Mouse (Mus musculus): ENCODE measurements around the gene Adam15.
A peak's percentile ranks its signal among the peaks of the same experiment; 100 is the strongest.

Adam15 gene

GRCm38 (mm10) chr3:89384331-89385076 lies 34.7 kb upstream of the Adam15 start:
- DNase-seq (ENCODE audit: low read depth, low spot score), result no peak

GRCm38 (mm10) chr3:89383651-89384255 lies 34.0 kb upstream of the Adam15 start:
- no peak for DNase-seq (ENCODE audit: low read depth, low spot score)

GRCm38 (mm10) chr3:89382950-89383349 lies 33.2 kb upstream of the Adam15 start:
- DNase-seq (ENCODE audit: low read depth, low spot score), result no peak

- DNase-seq (ENCODE audit: low read depth, low spot score), result no peak
Observed at GRCm38 (mm10) chr3:89382033-89382882, 32.5 kb upstream of the Adam15 start.

GRCm38 (mm10) chr3:89381233-89381632 lies 31.4 kb upstream of the Adam15 start:
- DNase-seq (ENCODE audit: low read depth, low spot score), result no peak

- no peak for DNase-seq (ENCODE audit: low read depth, low spot score)
Observed at GRCm38 (mm10) chr3:89380711-89381110, 30.9 kb upstream of the Adam15 start.

GRCm38 (mm10) chr3:89380291-89380690 lies 30.5 kb upstream of the Adam15 start:
- DNase-seq (ENCODE audit: low read depth, low spot score), result no peak

- DNase-seq (ENCODE audit: low read depth, low spot score), result no peak
Observed at GRCm38 (mm10) chr3:89379388-89380131, 29.8 kb upstream of the Adam15 start.

GRCm38 (mm10) chr3:89378394-89379067 lies 28.7 kb upstream of the Adam15 start:
- DNase-seq (ENCODE audit: low read depth, low spot score), result peak; percentile 88

GRCm38 (mm10) chr3:89377831-89378230 lies 28.0 kb upstream of the Adam15 start:
- DNase-seq (ENCODE audit: low read depth, low spot score), result no peak

GRCm38 (mm10) chr3:89373581-89374231 lies 23.9 kb upstream of the Adam15 start:
- no peak for DNase-seq (ENCODE audit: low read depth, low spot score)

- DNase-seq (ENCODE audit: low read depth, low spot score), result no peak
Observed at GRCm38 (mm10) chr3:89367338-89367737, 17.5 kb upstream of the Adam15 start.

- no peak for DNase-seq (ENCODE audit: low read depth, low spot score)
Observed at GRCm38 (mm10) chr3:89365486-89366414, 16.0 kb upstream of the Adam15 start.

GRCm38 (mm10) chr3:89365153-89365485 lies 15.3 kb upstream of the Adam15 start, which contains the start of gene Dcst1:
Gene Dcst1, minus strand, starts transcription at chr3:89365253.
- DNase-seq (ENCODE audit: low read depth, low spot score), result no peak

- no peak for DNase-seq (ENCODE audit: low read depth, low spot score)
Observed at GRCm38 (mm10) chr3:89364631-89365030, 14.8 kb upstream of the Adam15 start.

GRCm38 (mm10) chr3:89361675-89362074 lies 11.9 kb upstream of the Adam15 start, which contains the start of gene Dcst2:
Gene Dcst2, plus strand, starts transcription at chr3:89361975.
- DNase-seq (ENCODE audit: low read depth, low spot score), result no peak

- no peak for DNase-seq (ENCODE audit: low read depth, low spot score)
Observed at GRCm38 (mm10) chr3:89360237-89360636, 10.4 kb upstream of the Adam15 start.

- no peak for DNase-seq (ENCODE audit: low read depth, low spot score)
Observed at GRCm38 (mm10) chr3:89359630-89360029, 9.8 kb upstream of the Adam15 start.

GRCm38 (mm10) chr3:89356029-89356428 lies 6.2 kb upstream of the Adam15 start:
- no peak for DNase-seq (ENCODE audit: low read depth, low spot score)

Data from WW6 (cell line).